Mouse (Mus musculus) testis, adult 2 months (tissue): ENCODE data around the gene Pcdh18. TPM values are rescaled to one million over a fixed set of nuclear protein-coding genes. Genes with fewer than 3 reads are reported as not detected.

ENCODE experiments used
- H3K27ac ChIP-seq: fragments of 200-500 bp; 2 replicates; pipeline ENCODE4 v1.5.1; 2012; ENCODE audit warnings: low read depth, low read length; ENCODE audit not compliant: control insufficient read depth, insufficient read depth
- H3K27me3 ChIP-seq: fragments of 200-500 bp; 2 replicates; pipeline ENCODE4 v1.6.1; 2012; ENCODE audit warnings: mild to moderate bottlenecking, low read length, moderate library complexity; ENCODE audit not compliant: control insufficient read depth, insufficient read depth
- H3K36me3 ChIP-seq: fragments of 200-500 bp; 2 replicates; pipeline ENCODE4 v1.6.1; 2012; ENCODE audit warnings: mild to moderate bottlenecking, low read length; ENCODE audit not compliant: control insufficient read depth, insufficient read depth
- H3K4me1 ChIP-seq: fragments of 200-500 bp; 2 replicates; pipeline ENCODE4 v1.6.1; 2012; ENCODE audit warnings: low read length; ENCODE audit not compliant: control insufficient read depth, insufficient read depth
- H3K4me3 ChIP-seq: fragments of 200-500 bp; 2 replicates; pipeline ENCODE4 v1.5.1; 2012; ENCODE audit warnings: low read depth, mild to moderate bottlenecking, low read length, moderate library complexity, mixed read lengths; ENCODE audit not compliant: control insufficient read depth
- CTCF ChIP-seq: fragments of 200-500 bp; IDR thresholded peaks from 2 replicates; pipeline ENCODE4 v1.5.1; 2012; ENCODE audit warnings: low read depth, mild to moderate bottlenecking, inconsistent platforms, low read length, moderate library complexity; ENCODE audit not compliant: control insufficient read depth, insufficient read depth, insufficient replicate concordance
- POLR2A ChIP-seq: fragments of 200-500 bp; IDR thresholded peaks from 2 replicates; pipeline ENCODE4 v1.6.1; 2012; ENCODE audit warnings: low read depth, mild to moderate bottlenecking, inconsistent platforms, low read length, moderate library complexity; ENCODE audit not compliant: control insufficient read depth
- polyA plus RNA-seq: library from polyadenylated mRNA; depleted of rRNA; stranded (reverse); fragments of >200 nt; gene quantifications from 2 replicates; pipeline ENCODE4 v1.2.3, GENCODE M21; 2012

Pcdh18 gene
- polyA plus RNA-seq, 1 experiment, result 0.09 TPM

- Histone ChIP-seq H3K27ac (no peak overlapping the region), H3K27me3 (no peaks in the 10 kb centered on the region), H3K36me3 (no peaks in the 10 kb centered on the region), H3K4me3 (no peak overlapping the region), H3K4me1 (no peaks in the 10 kb centered on the region)
- TF ChIP-seq POLR2A (no peak), CTCF (no peak)
Measured at GRCm38 (mm10) chr3:49706503-49706902, 50.6 kb downstream of the Pcdh18 start.

GRCm38 (mm10) chr3:49699951-49700350 is 57.2 kb downstream of the Pcdh18 start:
- Histone ChIP-seq H3K27ac (no peak overlapping the region), H3K4me1 (no peaks in the 10 kb centered on the region), H3K4me3 (no peak overlapping the region)

More at GRCm38 (mm10) chr3:49699951-49700350, 57.2 kb downstream of the Pcdh18 start:
- Histone ChIP-seq H3K36me3 (no peaks in the 10 kb centered on the region), H3K27me3 (no peaks in the 10 kb centered on the region)
- no peak for TF ChIP-seq POLR2A
- TF ChIP-seq CTCF, result no peak
